Comparison of ENCODE assay signal across 8 mouse cellular contexts in the genomic region with DNA sequence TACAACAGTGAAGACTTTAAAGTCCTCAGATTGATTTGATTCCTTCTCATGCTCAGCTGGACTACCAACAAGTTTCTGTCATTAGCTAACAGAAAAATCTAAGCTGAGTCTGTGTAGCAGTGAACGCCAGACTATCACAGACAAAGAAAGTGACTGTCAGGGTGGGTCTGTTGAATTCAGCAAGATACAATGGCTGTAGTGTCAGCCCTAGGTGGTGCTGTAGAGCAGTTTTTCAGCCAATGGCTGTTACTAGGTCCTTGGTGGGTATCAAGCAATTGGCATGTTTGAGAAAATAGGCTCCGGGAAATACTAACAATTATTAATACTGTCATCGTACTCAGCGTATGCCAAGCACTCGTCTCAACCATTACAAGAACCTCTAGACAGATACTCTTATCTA.
A peak's percentile ranks its signal among the peaks of the same experiment; 100 is the strongest.
DNase-seq lines count a peak whose midpoint lies in the region; ATAC-seq and TF ChIP-seq lines count a peak whose summit lies in the region.

No protein-coding gene starts in this region.

- H3K4me3 ChIP-seq in heart, postnatal 0 days (ENCODE audit: low read depth, low read length): no peak overlapping the region
- no peak overlapping the region for H3K4me3 ChIP-seq in cortical plate, adult 2 months (ENCODE audit: insufficient read depth, low read length)

- no peaks in the 10 kb centered on the region for H3K27me3 ChIP-seq in heart, postnatal 0 days (ENCODE audit: control insufficient read depth, insufficient read depth, low read length)
- H3K27me3 ChIP-seq in splenic B cell, adult 2 months (ENCODE audit: control insufficient read depth, insufficient read depth, low read length, poor library complexity, severe bottlenecking): no peaks in the 10 kb centered on the region

- 0 out of 2 replicates have a peak, but pooled peaks cover 2% of the 10 kb centered on the region for H3K4me1 ChIP-seq in heart, postnatal 0 days (ENCODE audit: control insufficient read depth, insufficient read depth)
- no peaks in the 10 kb centered on the region for H3K4me1 ChIP-seq in cortical plate, adult 2 months (ENCODE audit: control insufficient read depth, insufficient read depth, low read length)

- H3K36me3 ChIP-seq in heart, postnatal 0 days (replicated peaks; ENCODE audit: control insufficient read depth, insufficient read depth, low read length): no peaks in the 10 kb centered on the region
- H3K36me3 ChIP-seq in splenic B cell, adult 2 months (ENCODE audit: control insufficient read depth, insufficient read depth, low read length, poor library complexity, severe bottlenecking): no peaks in the 10 kb centered on the region

- no peak for TF ChIP-seq POLR2A in cortical plate, adult 2 months (IDR thresholded peaks at IDR 0.05; ENCODE audit: extremely low read depth, insufficient read depth, low read length)

- H3K9me3 ChIP-seq in heart, postnatal 0 days (replicated peaks; ENCODE audit: control insufficient read depth, low read length): no peaks in the 10 kb centered on the region

- no peak for ATAC-seq in heart, postnatal 0 days (ENCODE audit: insufficient read depth, low read depth)

- H3K9ac ChIP-seq in heart, postnatal 0 days (replicated peaks; ENCODE audit: low read depth, low read length): no peak overlapping the region

- H3K27ac ChIP-seq in heart, postnatal 0 days (ENCODE audit: low read depth): no peak overlapping the region
- H3K27ac ChIP-seq in cortical plate, adult 2 months (ENCODE audit: insufficient read depth, low read length): no peak overlapping the region

- 77% methylated on average over 5 of the region's 5 CpGs for WGBS in heart, postnatal 0 days

- no peak for TF ChIP-seq EP300 in heart, postnatal 0 days (IDR thresholded peaks at IDR 0.05; ENCODE audit: low read depth)

- no peak for DNase-seq in heart, postnatal 0 days (ENCODE audit: low spot score)
- DNase-seq in heart, postnatal 25 days (ENCODE audit: low spot score): no peak
- DNase-seq in testis, postnatal 10 days (ENCODE audit: low spot score): peak; percentile 61
- DNase-seq in testis, postnatal 14 days (ENCODE audit: low spot score): no peak
- DNase-seq in lung, adult 18-20 months: peak; percentile 30 to 53
- peak; percentile 11 for DNase-seq in splenic B cell, adult 2 months (ENCODE audit: low read depth, low spot score)
- DNase-seq in urinary bladder, adult 2 months (ENCODE audit: low spot score): no peak

- intact Hi-C loops in heart, postnatal 25 days (cut with DNase I): loop anchor here (10.0 kb wide), 1 partner anchor 279 kb away; no protein-coding TSS in a partner anchor

- peak; percentile 43 for TF ChIP-seq CTCF in heart, postnatal 0 days (IDR thresholded peaks at IDR 0.05; ENCODE audit: low read depth)
- peak; percentile 37; the same call in 1 of the 2 replicates for TF ChIP-seq CTCF in cortical plate, adult 2 months (IDR thresholded peaks at IDR 0.05; ENCODE audit: extremely low read depth, insufficient read depth, low read length)

- no peak overlapping the region for H3K4me2 ChIP-seq in heart, postnatal 0 days (ENCODE audit: low read depth, low read length)

Comparison
In these comparisons a context has a peak if more than half of its experiments do, and no peak if none do; other contexts are left out.
1. DNase-seq: peak in testis, postnatal 10 days (single experiment), lung, adult 18-20 months (2 of 2) and splenic B cell, adult 2 months (single experiment); none in heart, postnatal 0 days (single experiment), heart, postnatal 25 days (single experiment), testis, postnatal 14 days (single experiment) and urinary bladder, adult 2 months (single experiment).